Mouse (Mus musculus) forebrain, postnatal 0 days (tissue): ENCODE results near the gene Zfand4. TPM values are rescaled to one million over a fixed set of nuclear protein-coding genes. Genes with fewer than 3 reads are reported as not detected.
"Not testable (repeated sequence)": the region's sequence is repeated elsewhere in the genome, so short reads cannot be mapped to it uniquely, and the experiment has no call there.

ENCODE experiments used
- ATAC-seq: fragments of 200-750 bp; cut with Nextera tagmentation; 2 replicates; pipeline ENCODE4 v1.8.0; 2017; ENCODE audit warnings: mild to moderate bottlenecking, moderate library complexity
- DNase-seq: peaks from one replicate; pipeline ENCODE4 v3.0.0-alpha.2; 2015
- H3K27ac ChIP-seq: fragments of 300-500 bp; sonication (generic); 2 replicates; pipeline ENCODE4 v1.5.1; 2014; ENCODE audit warnings: low read depth, mild to moderate bottlenecking, antibody characterized with exemption, low read length, moderate library complexity, mixed read lengths
- H3K27me3 ChIP-seq: fragments of 300-500 bp; sonication (generic); 2 replicates; pipeline ENCODE4 v1.6.1; 2014; ENCODE audit warnings: mild to moderate bottlenecking, low read length, mixed read lengths; ENCODE audit not compliant: insufficient read depth
- H3K36me3 ChIP-seq: fragments of 300-500 bp; sonication (generic); 2 replicates; pipeline ENCODE4 v1.6.1; 2014; ENCODE audit warnings: mild to moderate bottlenecking, moderate library complexity; ENCODE audit not compliant: insufficient read depth
- H3K4me1 ChIP-seq: fragments of 300-500 bp; sonication (generic); 2 replicates; pipeline ENCODE4 v1.6.1; 2014; ENCODE audit warnings: antibody characterized with exemption; ENCODE audit not compliant: insufficient read depth
- H3K4me2 ChIP-seq: fragments of 300-500 bp; sonication (generic); 2 replicates; pipeline ENCODE4 v1.6.1; 2014; ENCODE audit warnings: low read depth, mild to moderate bottlenecking, moderate library complexity
- H3K4me3 ChIP-seq: fragments of 300-500 bp; sonication (generic); 2 replicates; pipeline ENCODE4 v1.5.1; 2014; ENCODE audit warnings: low read depth, low read length, mixed read lengths
- H3K9ac ChIP-seq: fragments of 300-500 bp; sonication (generic); 2 replicates; pipeline ENCODE4 v1.6.1; 2014; ENCODE audit warnings: mild to moderate bottlenecking
- H3K9me3 ChIP-seq: fragments of 300-500 bp; sonication (generic); 2 replicates; pipeline ENCODE4 v1.6.1; 2016; ENCODE audit warnings: low read length
- CTCF ChIP-seq: sonication (generic); IDR thresholded peaks from 2 replicates; pipeline ENCODE4 v1.5.1; 2016; ENCODE audit warnings: antibody characterized with exemption, control low read depth, low read depth
- WGBS: fragments of 180-500 bp; shearing (Covaris S2); extraction: QIAGEN DNeasy Blood & Tissue Kit; methylation state at CpG from one replicate; pipeline ENCODE4 v1.1.7; 2014; 5-methylcytosine and 5-hydroxymethylcytosine counted together
- polyA plus RNA-seq: library from polyadenylated mRNA; unstranded; fragments of >200 nt; fragmentation: Nextera tagmentation; extraction: Ambion mirVana; gene quantifications from 2 replicates; pipeline ENCODE4 v1.2.1, GENCODE M21; 2015
- total RNA-seq: library from RNA; depleted of rRNA; stranded (reverse); fragments of >200 nt; gene quantifications from 2 replicates; pipeline ENCODE4 v1.2.3, GENCODE M21; 2014

Zfand4 gene
- total and polyA plus RNA-seq, 2 experiments from 2014 or later: 6.5 to 6.8 TPM

GRCm38 (mm10) chr6:116339088-116339487, 75.1 kb downstream of the Zfand4 start:
- WGBS: 72% methylated on average over 5 of the region's 5 CpGs

GRCm38 (mm10) chr6:116340521-116340920, 76.5 kb downstream of the Zfand4 start:
- Histone ChIP-seq H3K27me3 (no peaks in the 10 kb centered on the region), H3K36me3 (no peaks in the 10 kb centered on the region; the same call in 1 of the 2 replicates), H3K4me2 (no peak overlapping the region), H3K9ac (no peak overlapping the region), H3K9me3 (no peaks in the 10 kb centered on the region), H3K27ac (no peak overlapping the region), H3K4me3 (no peak overlapping the region), H3K4me1 (peaks cover 8% of the 10 kb centered on the region; the same call in 1 of the 2 replicates)
- DNase-seq (no peak), ATAC-seq (no peak)
- WGBS: 86% methylated on average over 1 of the region's 1 CpGs
- TF ChIP-seq CTCF: no peak

More at GRCm38 (mm10) chr6:116339088-116339487, 75.1 kb downstream of the Zfand4 start:
- H3K4me1 ChIP-seq: peaks cover 8% of the 10 kb centered on the region; the same call in 1 of the 2 replicates
- H3K4me3 ChIP-seq: peak overlapping the region; percentile 79
- H3K9me3 ChIP-seq: no peaks in the 10 kb centered on the region
- no peak for TF ChIP-seq CTCF
- no peaks in the 10 kb centered on the region for H3K27me3 ChIP-seq
- no peak overlapping the region for H3K9ac ChIP-seq
- no peaks in the 10 kb centered on the region; the same call in 1 of the 2 replicates for H3K36me3 ChIP-seq
- ATAC-seq (no peak), DNase-seq (no peak)
- peak overlapping the region; percentile 54 for H3K4me2 ChIP-seq
- no peak overlapping the region for H3K27ac ChIP-seq

GRCm38 (mm10) chr6:116347953-116348352, 83.9 kb downstream of the Zfand4 start:
- ATAC-seq (no peak), DNase-seq (no peak)
- TF ChIP-seq CTCF: no peak
- H3K27me3 ChIP-seq: no peaks in the 10 kb centered on the region
- H3K27ac ChIP-seq: no peak overlapping the region
- H3K4me3 ChIP-seq: no peak overlapping the region
- no peak overlapping the region for H3K4me2 ChIP-seq
- H3K4me1 ChIP-seq: no peaks in the 10 kb centered on the region
- no peak overlapping the region for H3K9ac ChIP-seq
- no peaks in the 10 kb centered on the region for H3K36me3 ChIP-seq
- 88% methylated on average over 2 of the region's 2 CpGs for WGBS
- H3K9me3 ChIP-seq: no peaks in the 10 kb centered on the region

GRCm38 (mm10) chr6:116349997-116350396, 86.0 kb downstream of the Zfand4 start:
- no peak for DNase-seq
- Histone ChIP-seq H3K36me3 (no peaks in the 10 kb centered on the region), H3K27me3 (no peaks in the 10 kb centered on the region), H3K27ac (no peak overlapping the region), H3K4me3 (no peak overlapping the region), H3K9me3 (no peaks in the 10 kb centered on the region), H3K4me2 (no peak overlapping the region), H3K4me1 (no peaks in the 10 kb centered on the region), H3K9ac (no peak overlapping the region)
- 86% methylated on average over 3 of the region's 3 CpGs for WGBS
- no peak for ATAC-seq
- TF ChIP-seq CTCF: no peak

GRCm38 (mm10) chr6:116350643-116351042, 86.6 kb downstream of the Zfand4 start:
- H3K9ac ChIP-seq: no peak overlapping the region
- no peaks in the 10 kb centered on the region for H3K27me3 ChIP-seq
- no peak for TF ChIP-seq CTCF
- no peaks in the 10 kb centered on the region for H3K36me3 ChIP-seq
- no peak overlapping the region for H3K27ac ChIP-seq
- DNase-seq (no peak), ATAC-seq (no peak)
- no peaks in the 10 kb centered on the region for H3K4me1 ChIP-seq
- H3K9me3 ChIP-seq: no peaks in the 10 kb centered on the region
- 82% methylated on average over 6 of the region's 6 CpGs for WGBS
- no peak overlapping the region for H3K4me3 ChIP-seq
- no peak overlapping the region for H3K4me2 ChIP-seq

- H3K27ac ChIP-seq: no peak overlapping the region
- no peak for DNase-seq
- H3K36me3 ChIP-seq: no peaks in the 10 kb centered on the region
- no peak for ATAC-seq
- TF ChIP-seq CTCF: no peak
- WGBS: 77% methylated on average over 4 of the region's 4 CpGs
- no peaks in the 10 kb centered on the region for H3K27me3 ChIP-seq
- H3K4me3 ChIP-seq: no peak overlapping the region
- H3K9me3 ChIP-seq: no peaks in the 10 kb centered on the region
- no peaks in the 10 kb centered on the region for H3K4me1 ChIP-seq
- no peak overlapping the region for H3K4me2 ChIP-seq
- H3K9ac ChIP-seq: no peak overlapping the region
These were observed 87.5 kb downstream of the Zfand4 start for GRCm38 (mm10) chr6:116351534-116351933.

GRCm38 (mm10) chr6:116353428-116353827, 89.4 kb downstream of the Zfand4 start:
- Histone ChIP-seq H3K27ac (no peak overlapping the region), H3K9me3 (no peaks in the 10 kb centered on the region), H3K9ac (no peak overlapping the region), H3K4me1 (no peaks in the 10 kb centered on the region), H3K4me3 (no peak overlapping the region), H3K4me2 (no peak overlapping the region), H3K36me3 (no peaks in the 10 kb centered on the region), H3K27me3 (no peaks in the 10 kb centered on the region)
- 83% methylated on average over 1 of the region's 1 CpGs for WGBS
- ATAC-seq (no peak), DNase-seq (no peak)
- TF ChIP-seq CTCF: no peak

GRCm38 (mm10) chr6:116356311-116356947, 92.4 kb downstream of the Zfand4 start:
- 65% methylated on average over 8 of the region's 8 CpGs for WGBS
- H3K4me2 ChIP-seq: not testable (repeated sequence)

More at GRCm38 (mm10) chr6:116356311-116356947, 92.4 kb downstream of the Zfand4 start:
- not testable (repeated sequence) for H3K4me3 ChIP-seq, DNase-seq, H3K9me3 ChIP-seq, H3K4me1 ChIP-seq, H3K27me3 ChIP-seq, ATAC-seq, H3K27ac ChIP-seq, H3K36me3 ChIP-seq, H3K9ac ChIP-seq
